Mouse (Mus musculus) intestine, embryonic 16.5 days (tissue): Measurements from ENCODE around the gene Myt1l. TPM values are rescaled to one million over a fixed set of nuclear protein-coding genes. Genes with fewer than 3 reads are reported as not detected.
A peak's percentile ranks its signal among the peaks of the same experiment; 100 is the strongest.

ENCODE experiments used
- ATAC-seq: fragments of 200-750 bp; cut with Nextera tagmentation; 2 replicates; pipeline ENCODE4 v1.8.0; 2017; ENCODE audit warnings: moderate TSS enrichment, moderate library complexity
- H3K27ac ChIP-seq: fragments of 300-500 bp; sonication (generic); 2 replicates; pipeline ENCODE4 v1.5.1; 2014; ENCODE audit warnings: mild to moderate bottlenecking, low read length
- H3K27me3 ChIP-seq: fragments of 300-500 bp; sonication (generic); replicated peaks from 2 replicates; pipeline ENCODE4 v1.6.1; 2014; ENCODE audit warnings: low read length, control low read depth, mixed read lengths; ENCODE audit not compliant: control insufficient read depth, insufficient read depth
- H3K36me3 ChIP-seq: fragments of 300-500 bp; sonication (generic); 2 replicates; pipeline ENCODE4 v1.6.1; 2014; ENCODE audit warnings: low read length, control low read depth; ENCODE audit not compliant: control insufficient read depth, insufficient read depth
- H3K4me1 ChIP-seq: fragments of 300-500 bp; sonication (generic); 2 replicates; pipeline ENCODE4 v1.6.1; 2014; ENCODE audit warnings: low read length, control low read depth, mixed read lengths; ENCODE audit not compliant: control insufficient read depth, insufficient read depth
- H3K4me2 ChIP-seq: fragments of 300-500 bp; sonication (generic); 2 replicates; pipeline ENCODE4 v1.6.1; 2014; ENCODE audit warnings: low read depth, low read length, control low read depth
- H3K4me3 ChIP-seq: fragments of 300-500 bp; sonication (generic); 2 replicates; pipeline ENCODE4 v1.5.1; 2014; ENCODE audit warnings: mild to moderate bottlenecking, low read length
- H3K9ac ChIP-seq: fragments of 300-500 bp; sonication (generic); 2 replicates; pipeline ENCODE4 v1.6.1; 2014; ENCODE audit warnings: low read depth, low read length
- H3K9me3 ChIP-seq: fragments of 300-500 bp; sonication (generic); 2 replicates; pipeline ENCODE4 v1.6.1; 2016; ENCODE audit warnings: low read length, control low read depth; ENCODE audit not compliant: control insufficient read depth
- WGBS: fragments of 180-500 bp; shearing (Covaris S2); extraction: QIAGEN DNeasy Blood & Tissue Kit; methylation state at CpG from one replicate; pipeline ENCODE4 v1.1.7; 2014; 5-methylcytosine and 5-hydroxymethylcytosine counted together
- polyA plus RNA-seq: library from polyadenylated mRNA; unstranded; fragments of >200 nt; fragmentation: Nextera tagmentation; extraction: Ambion mirVana; gene quantifications from 2 replicates; pipeline ENCODE4 v1.2.1, GENCODE M21; 2015

The Myt1l gene
- polyA plus RNA-seq, 1 experiment from 2014 or later, result 3.3 TPM

DNA sequence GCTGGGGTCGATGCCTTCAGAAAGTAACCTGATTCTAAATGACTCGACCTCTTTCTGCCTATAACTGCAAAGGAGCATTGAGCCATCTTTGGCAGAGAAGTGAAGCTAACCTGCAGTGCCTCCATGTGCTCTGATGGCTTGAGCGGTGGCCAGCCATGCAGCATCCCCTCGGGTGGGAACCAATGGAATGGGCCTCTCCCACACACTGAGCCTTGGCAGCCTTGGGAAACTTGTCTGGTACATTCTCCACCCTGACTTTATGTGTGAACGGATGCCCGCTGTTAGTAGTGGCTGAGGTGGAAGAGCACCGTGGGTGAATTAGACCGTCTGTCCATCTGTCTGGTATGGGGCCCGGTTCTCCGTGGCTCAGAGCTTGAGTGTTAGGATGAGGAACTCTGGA is 349.8 kb downstream of the Myt1l start:
- 90% methylated on average over 10 of the region's 10 CpGs for WGBS
- no peak for ATAC-seq
- H3K4me1 ChIP-seq, result no peaks in the 10 kb centered on the region

DNA sequence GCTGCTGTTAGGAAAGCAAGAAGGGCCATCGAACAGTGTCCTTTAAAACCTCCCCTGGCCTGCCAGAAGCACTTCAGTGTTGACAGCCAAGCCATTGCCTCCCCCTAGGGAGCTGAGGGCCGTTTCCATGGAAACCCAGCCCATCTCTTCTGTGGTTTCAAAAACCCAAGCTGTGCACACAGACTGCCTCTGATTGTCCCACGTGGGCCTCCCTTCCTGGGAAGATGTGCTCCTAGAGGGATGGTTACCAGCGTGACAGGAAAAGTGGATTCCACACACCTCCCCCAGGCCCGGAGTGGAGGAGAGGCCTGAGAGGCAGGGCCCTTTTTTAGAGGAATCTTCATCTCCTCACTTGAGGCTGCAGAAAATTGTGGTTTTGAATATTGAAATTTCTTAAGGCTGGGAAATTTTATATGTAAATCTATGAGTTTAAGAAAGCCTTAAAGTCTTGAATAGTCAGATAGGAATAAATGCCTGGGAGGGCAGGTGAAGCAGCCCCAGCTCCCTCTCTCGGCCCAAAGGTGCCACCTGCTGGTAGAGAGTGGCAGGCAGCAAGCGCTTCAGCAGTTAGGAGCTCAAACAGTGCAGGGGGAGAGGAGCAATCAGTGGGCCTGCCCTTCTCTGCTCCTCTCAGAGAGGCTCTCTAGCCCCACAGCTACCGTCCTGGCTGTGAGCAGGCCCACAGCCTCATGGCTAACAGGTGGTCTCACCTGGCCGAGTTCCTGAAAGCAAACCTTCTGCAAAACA is 354.9 kb downstream of the Myt1l start:
- Histone ChIP-seq H3K4me1 (no peaks in the 10 kb centered on the region), H3K27me3 (no peaks in the 10 kb centered on the region), H3K36me3 (no peaks in the 10 kb centered on the region), H3K9ac (no peak overlapping the region), H3K27ac (no peak overlapping the region), H3K4me3 (no peak overlapping the region), H3K4me2 (no peak overlapping the region), H3K9me3 (no peaks in the 10 kb centered on the region)
- 22% methylated on average over 9 of the region's 9 CpGs for WGBS
- ATAC-seq, result peak; percentile 48; the same call in 1 of the 2 replicates

More for the DNA sequence above, 349.8 kb downstream of the Myt1l start:
- no peak overlapping the region for H3K4me3 ChIP-seq
- H3K9me3 ChIP-seq, result no peaks in the 10 kb centered on the region
- no peak overlapping the region for H3K4me2 ChIP-seq
- H3K27ac ChIP-seq, result no peak overlapping the region
- H3K27me3 ChIP-seq, result no peaks in the 10 kb centered on the region
- no peaks in the 10 kb centered on the region for H3K36me3 ChIP-seq
- no peak overlapping the region for H3K9ac ChIP-seq

DNA sequence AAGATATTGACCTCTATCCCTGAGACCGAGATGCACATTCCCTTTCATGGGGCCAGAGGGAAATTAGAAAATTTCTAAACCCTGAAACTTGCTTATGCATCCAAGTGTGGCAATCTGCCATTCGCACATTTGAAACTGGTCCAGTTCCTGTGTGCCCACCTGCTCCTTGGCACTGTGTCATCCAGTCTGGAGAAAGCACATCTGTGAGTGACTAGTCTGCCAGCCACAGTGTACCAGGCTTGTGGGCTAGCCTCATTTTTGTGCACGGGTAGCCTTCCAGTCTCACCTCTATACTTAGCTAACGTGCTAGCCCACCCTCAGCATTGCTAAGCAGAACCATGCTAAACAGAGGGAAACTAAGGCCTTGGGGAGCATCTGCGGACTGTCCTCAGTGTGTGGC is 356.2 kb downstream of the Myt1l start:
- 85% methylated on average over 5 of the region's 5 CpGs for WGBS
- H3K9ac ChIP-seq, result no peak overlapping the region
- ATAC-seq, result no peak
- H3K4me1 ChIP-seq, result no peaks in the 10 kb centered on the region
- H3K4me3 ChIP-seq, result no peak overlapping the region
- no peaks in the 10 kb centered on the region for H3K36me3 ChIP-seq
- no peak overlapping the region for H3K27ac ChIP-seq
- H3K27me3 ChIP-seq, result no peaks in the 10 kb centered on the region
- no peak overlapping the region for H3K4me2 ChIP-seq
- H3K9me3 ChIP-seq, result no peaks in the 10 kb centered on the region

DNA sequence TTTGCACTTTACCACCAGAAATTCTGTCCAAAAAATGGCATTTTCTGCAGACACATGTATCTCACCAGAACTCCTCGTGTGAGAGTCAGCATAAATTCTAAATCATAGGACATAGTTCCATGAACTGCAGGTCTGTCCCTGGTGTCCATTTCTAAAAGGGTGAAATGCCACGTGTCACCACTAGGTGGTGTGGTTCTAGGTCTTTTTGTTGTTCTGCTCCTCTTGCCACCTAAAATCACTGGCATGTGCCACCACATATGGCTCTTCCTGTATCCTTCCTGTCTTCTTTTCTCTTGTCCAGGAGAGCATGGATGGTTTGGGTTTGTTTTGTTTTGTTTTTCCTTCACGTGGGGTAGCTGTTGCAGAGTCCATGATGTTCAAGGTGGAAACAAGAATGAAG is 366.5 kb downstream of the Myt1l start:
- H3K4me1 ChIP-seq, result no peaks in the 10 kb centered on the region
- no peaks in the 10 kb centered on the region for H3K36me3 ChIP-seq
- no peak overlapping the region for H3K27ac ChIP-seq
- WGBS, result 18% methylated on average over 3 of the region's 3 CpGs
- ATAC-seq, result no peak
- H3K9ac ChIP-seq, result no peak overlapping the region
- H3K27me3 ChIP-seq, result no peaks in the 10 kb centered on the region
- no peak overlapping the region for H3K4me2 ChIP-seq
- no peaks in the 10 kb centered on the region for H3K9me3 ChIP-seq
- H3K4me3 ChIP-seq, result no peak overlapping the region

DNA sequence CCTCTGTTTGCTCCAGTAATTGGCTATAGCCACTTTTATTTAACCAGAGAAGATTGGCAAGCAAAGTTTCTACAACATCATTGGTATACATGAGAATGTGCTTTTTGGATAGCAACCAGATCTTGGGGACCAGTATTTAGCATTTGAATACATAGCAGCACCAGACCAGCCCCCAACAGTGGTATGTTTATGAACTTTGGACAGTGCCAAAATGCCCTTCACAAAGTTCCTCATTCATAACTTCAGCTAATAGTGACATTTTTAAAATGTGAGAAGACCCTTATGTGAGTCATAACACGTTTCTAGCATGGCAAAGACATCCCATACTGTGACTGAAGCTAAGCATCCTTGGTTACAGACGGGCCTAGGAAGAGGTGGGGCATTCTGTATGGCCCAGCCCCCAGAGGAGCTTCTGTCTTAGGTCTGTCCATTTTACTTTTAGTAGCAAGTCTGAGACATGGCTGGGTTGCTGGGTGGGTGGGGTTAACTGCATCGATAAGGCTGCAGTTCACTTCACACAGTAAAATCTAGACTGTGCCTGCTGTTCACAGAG is 369.4 kb downstream of the Myt1l start:
- 77% methylated on average over 3 of the region's 3 CpGs for WGBS
- H3K4me1 ChIP-seq, result no peaks in the 10 kb centered on the region
- no peaks in the 10 kb centered on the region for H3K9me3 ChIP-seq
- H3K4me3 ChIP-seq, result no peak overlapping the region
- H3K27me3 ChIP-seq, result no peaks in the 10 kb centered on the region
- H3K9ac ChIP-seq, result no peak overlapping the region
- no peak overlapping the region for H3K4me2 ChIP-seq
- no peak overlapping the region for H3K27ac ChIP-seq
- ATAC-seq, result no peak
- no peaks in the 10 kb centered on the region for H3K36me3 ChIP-seq

DNA sequence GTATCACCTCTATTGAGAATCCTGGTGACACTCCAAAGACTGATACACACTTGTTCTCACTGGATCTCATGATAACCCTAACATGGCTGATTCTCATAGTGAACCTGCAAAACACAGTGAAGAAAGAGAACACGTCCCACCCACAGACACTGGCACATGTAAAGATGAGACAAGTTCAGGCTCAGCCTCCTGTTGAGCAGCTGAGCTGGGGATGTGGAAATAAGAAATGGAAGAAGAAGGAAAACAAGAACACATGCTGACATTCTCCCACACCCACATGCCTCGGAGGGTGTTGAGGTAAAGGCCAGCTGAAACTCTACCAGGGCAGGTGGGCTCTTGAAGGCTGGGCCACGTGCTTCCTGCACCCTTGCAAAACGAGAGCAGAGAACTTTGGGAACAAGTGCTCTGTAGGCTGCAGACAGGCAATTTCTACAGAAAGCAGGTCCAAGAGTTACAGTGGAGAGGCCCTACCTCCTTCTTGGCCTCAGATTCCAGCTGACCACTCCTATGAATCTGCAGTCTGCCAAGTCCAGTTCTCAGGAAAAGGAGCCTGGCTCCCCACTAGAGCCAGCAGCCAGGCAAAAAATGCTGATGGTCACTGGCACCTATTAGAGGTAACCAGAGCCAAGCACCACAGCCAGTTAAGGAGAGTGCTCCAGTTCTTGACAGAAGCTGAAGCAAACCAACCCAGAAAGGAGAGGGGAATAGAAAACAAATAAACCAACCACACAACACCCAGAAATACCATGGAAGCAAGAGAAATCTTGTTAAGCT is 376.1 kb downstream of the Myt1l start:
- no peak for ATAC-seq
- H3K9me3 ChIP-seq, result no peaks in the 10 kb centered on the region
- no peaks in the 10 kb centered on the region for H3K36me3 ChIP-seq
- 79% methylated on average over 4 of the region's 4 CpGs for WGBS
- H3K4me3 ChIP-seq, result no peak overlapping the region
- H3K4me1 ChIP-seq, result no peaks in the 10 kb centered on the region
- H3K27me3 ChIP-seq, result no peaks in the 10 kb centered on the region
- H3K27ac ChIP-seq, result no peak overlapping the region
- no peak overlapping the region for H3K9ac ChIP-seq
- no peak overlapping the region for H3K4me2 ChIP-seq

DNA sequence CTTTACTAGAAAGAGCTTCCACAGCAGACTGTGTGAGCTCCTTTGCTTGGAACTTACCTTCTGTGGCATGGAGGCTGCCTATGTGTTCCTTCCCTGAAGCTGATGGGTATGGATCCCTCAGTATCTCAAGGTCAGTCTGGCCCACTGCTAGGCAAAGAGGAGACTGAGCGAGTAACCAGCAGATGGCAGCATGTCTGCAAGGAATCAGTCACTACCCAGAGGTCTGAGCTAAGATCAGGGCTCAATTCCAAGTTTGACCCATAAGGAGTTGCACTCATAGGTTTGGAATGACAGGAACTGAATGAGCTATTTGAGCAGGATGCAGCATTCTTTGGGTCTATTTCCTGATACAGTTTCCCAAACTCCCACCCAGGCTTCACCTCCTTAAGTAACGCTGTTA is 378.9 kb downstream of the Myt1l start:
- Histone ChIP-seq H3K4me3 (no peak overlapping the region), H3K9ac (no peak overlapping the region), H3K36me3 (no peaks in the 10 kb centered on the region), H3K27me3 (no peaks in the 10 kb centered on the region), H3K27ac (no peak overlapping the region), H3K9me3 (no peaks in the 10 kb centered on the region), H3K4me1 (no peaks in the 10 kb centered on the region), H3K4me2 (no peak overlapping the region)
- peak; percentile 72 for ATAC-seq
- WGBS, result 36% methylated on average over 2 of the region's 2 CpGs

DNA sequence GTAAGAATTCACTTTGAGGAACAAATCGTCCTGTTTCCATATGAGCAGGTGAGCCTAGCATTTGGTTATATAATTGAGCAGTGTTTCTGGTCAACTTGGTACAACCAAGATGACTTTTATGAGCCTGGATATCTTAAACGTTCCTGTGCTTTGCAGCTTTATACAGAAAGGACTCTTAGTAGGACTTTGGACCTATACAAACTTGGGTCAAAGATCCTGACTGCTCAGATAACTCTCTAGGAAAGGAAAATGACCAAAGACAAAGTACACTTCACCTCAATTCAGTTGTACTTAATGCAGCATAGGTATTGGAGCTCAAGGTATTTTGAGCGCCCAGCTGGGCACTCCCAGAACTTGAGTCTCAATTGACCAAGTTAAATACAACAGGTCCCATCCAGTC is 388.0 kb downstream of the Myt1l start:
- WGBS, result 78% methylated on average over 3 of the region's 3 CpGs
- peak; percentile 56 for ATAC-seq

DNA sequence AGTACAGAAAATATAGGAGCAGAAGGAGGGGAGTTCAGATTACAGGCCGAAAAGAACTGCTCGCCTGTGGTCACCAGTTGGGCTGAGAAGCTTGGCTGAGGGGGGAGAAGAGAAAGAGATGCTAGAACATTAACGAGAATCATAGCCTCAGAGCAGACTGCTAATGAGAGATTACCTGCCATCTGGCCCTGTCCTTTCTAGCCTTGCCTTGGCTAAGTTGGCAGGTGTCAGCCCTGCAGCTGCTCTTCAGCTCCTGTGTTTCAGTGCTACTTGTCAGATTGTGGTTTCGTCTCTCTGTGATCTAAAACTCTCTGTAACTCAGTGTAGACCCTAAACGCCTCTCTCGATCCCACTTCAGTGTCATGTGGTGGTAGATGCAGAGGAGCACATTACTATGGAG is 388.6 kb downstream of the Myt1l start:
- no peak for ATAC-seq
- no peaks in the 10 kb centered on the region for H3K27me3 ChIP-seq
- no peak overlapping the region for H3K4me3 ChIP-seq
- H3K36me3 ChIP-seq, result no peaks in the 10 kb centered on the region
- H3K4me2 ChIP-seq, result no peak overlapping the region
- no peaks in the 10 kb centered on the region for H3K9me3 ChIP-seq
- 82% methylated on average over 6 of the region's 6 CpGs for WGBS
- H3K27ac ChIP-seq, result no peak overlapping the region
- no peak overlapping the region for H3K9ac ChIP-seq
- H3K4me1 ChIP-seq, result no peaks in the 10 kb centered on the region

More for the DNA sequence above, 388.0 kb downstream of the Myt1l start:
- H3K9ac ChIP-seq, result no peak overlapping the region
- H3K27ac ChIP-seq, result no peak overlapping the region
- H3K27me3 ChIP-seq, result no peaks in the 10 kb centered on the region
- H3K36me3 ChIP-seq, result no peaks in the 10 kb centered on the region
- no peak overlapping the region for H3K4me3 ChIP-seq
- no peaks in the 10 kb centered on the region for H3K4me1 ChIP-seq
- H3K9me3 ChIP-seq, result no peaks in the 10 kb centered on the region
- H3K4me2 ChIP-seq, result no peak overlapping the region
